Mouse (Mus musculus): ENCODE results near the gene Trp53i13. TPM values are rescaled to one million over a fixed set of nuclear protein-coding genes. Genes with fewer than 3 reads are reported as not detected.

Gene Trp53i13
- polyA plus RNA-seq, 1 experiment from 2014 or later = 12.0 TPM

- no peak for ATAC-seq (ENCODE audit: low FRiP score, low TSS enrichment)
- peaks cover 34% of the 10 kb centered on the region for H3K36me3 ChIP-seq (ENCODE audit: control insufficient read depth, insufficient read depth, low read length)
- 17% methylated on average over 6 of the region's 6 CpGs for WGBS
- DNase-seq = peak; percentile 61
- 0 out of 2 replicates have a peak overlapping the region, but pooled peaks have one; percentile 9 for H3K27ac ChIP-seq (replicated peaks; ENCODE audit: low read depth, low read length)
- H3K9me3 ChIP-seq (ENCODE audit: control insufficient read depth, low read length) = no peaks in the 10 kb centered on the region
- peaks cover 30% of the 10 kb centered on the region for H3K4me1 ChIP-seq (ENCODE audit: control insufficient read depth, insufficient read depth, low read length)
- no peak overlapping the region for H3K4me2 ChIP-seq (ENCODE audit: low read length)
- no peak overlapping the region for H3K9ac ChIP-seq (replicated peaks; ENCODE audit: low read length)
- H3K4me3 ChIP-seq (replicated peaks; ENCODE audit: low read depth, low read length) = no peak overlapping the region
- H3K27me3 ChIP-seq (ENCODE audit: control insufficient read depth, insufficient read depth, low read length) = no peaks in the 10 kb centered on the region
Observed at GRCm38 (mm10) chr11:77497341-77497756, 18.4 kb downstream of the Trp53i13 start.

DNA sequence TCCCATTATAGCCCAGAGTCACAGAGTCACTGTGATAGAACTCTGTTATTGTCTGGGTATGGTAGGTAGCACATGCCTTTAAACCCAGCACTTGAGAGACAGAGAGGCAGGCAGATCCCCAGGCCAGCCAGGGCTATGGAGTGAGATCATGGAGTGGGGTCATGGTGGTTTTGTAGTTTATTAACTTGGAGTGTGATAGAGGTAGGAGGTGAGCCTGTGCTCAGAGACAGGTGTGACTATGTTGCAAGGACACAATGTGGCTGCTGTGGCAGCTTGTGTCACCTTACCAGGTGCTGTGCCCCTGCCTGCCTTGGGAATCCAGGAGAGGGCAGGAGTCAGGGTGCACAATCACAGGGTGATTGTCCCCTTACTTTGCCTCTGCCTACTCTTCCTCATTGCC is 20.3 kb downstream of the Trp53i13 start:
- Histone ChIP-seq H3K4me3 (replicated peaks; ENCODE audit: low read depth, low read length) (no peak overlapping the region), H3K27me3 (ENCODE audit: control insufficient read depth, insufficient read depth, low read length) (no peaks in the 10 kb centered on the region), H3K27ac (replicated peaks; ENCODE audit: low read depth, low read length) (no peak overlapping the region), H3K4me1 (ENCODE audit: control insufficient read depth, insufficient read depth, low read length) (peaks cover 39% of the 10 kb centered on the region), H3K36me3 (ENCODE audit: control insufficient read depth, insufficient read depth, low read length) (peaks cover 19% of the 10 kb centered on the region), H3K9me3 (ENCODE audit: control insufficient read depth, low read length) (no peaks in the 10 kb centered on the region), H3K4me2 (ENCODE audit: low read length) (peak overlapping the region; percentile 81; the same call in 1 of the 2 replicates), H3K9ac (replicated peaks; ENCODE audit: low read length) (no peak overlapping the region)
- no peak for DNase-seq
- ATAC-seq (ENCODE audit: low FRiP score, low TSS enrichment) = no peak

GRCm38 (mm10) chr11:77494782-77495181 is 21.0 kb downstream of the Trp53i13 start:
- H3K9me3 ChIP-seq (ENCODE audit: control insufficient read depth, low read length) = no peaks in the 10 kb centered on the region
- peak overlapping the region; percentile 81 for H3K4me2 ChIP-seq (ENCODE audit: low read length)
- no peak for DNase-seq
- H3K36me3 ChIP-seq (ENCODE audit: control insufficient read depth, insufficient read depth, low read length) = peaks cover 12% of the 10 kb centered on the region
- H3K4me3 ChIP-seq (replicated peaks; ENCODE audit: low read depth, low read length) = peak overlapping the region; percentile 87
- H3K4me1 ChIP-seq (ENCODE audit: control insufficient read depth, insufficient read depth, low read length) = peaks cover 42% of the 10 kb centered on the region
- no peak for ATAC-seq (ENCODE audit: low FRiP score, low TSS enrichment)
- H3K27me3 ChIP-seq (ENCODE audit: control insufficient read depth, insufficient read depth, low read length) = no peaks in the 10 kb centered on the region
- peak overlapping the region; percentile 93 for H3K9ac ChIP-seq (replicated peaks; ENCODE audit: low read length)
- no peak overlapping the region for H3K27ac ChIP-seq (replicated peaks; ENCODE audit: low read depth, low read length)
- WGBS = 73% methylated on average over 6 of the region's 6 CpGs

DNA sequence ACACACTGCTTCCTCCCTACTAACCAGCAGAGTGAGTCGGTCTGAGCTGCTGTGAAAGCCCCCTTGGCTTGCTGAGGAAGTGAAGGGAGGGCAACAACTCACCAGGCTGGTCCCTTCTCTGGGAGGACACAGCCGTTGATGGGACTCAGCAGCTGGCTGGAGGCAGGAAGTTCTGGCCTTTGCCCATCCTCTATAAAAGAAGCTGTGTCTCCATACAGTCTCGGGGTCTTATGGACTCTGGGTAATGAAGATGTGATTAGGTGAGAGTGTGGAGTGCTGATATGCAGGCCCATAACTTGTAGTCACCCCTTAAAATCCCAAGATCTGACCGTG is 21.5 kb downstream of the Trp53i13 start:
- Histone ChIP-seq H3K4me1 (ENCODE audit: control insufficient read depth, insufficient read depth, low read length) (peaks cover 42% of the 10 kb centered on the region), H3K9me3 (ENCODE audit: control insufficient read depth, low read length) (no peaks in the 10 kb centered on the region), H3K36me3 (ENCODE audit: control insufficient read depth, insufficient read depth, low read length) (peaks cover 7% of the 10 kb centered on the region; the same call in 1 of the 2 replicates), H3K4me3 (replicated peaks; ENCODE audit: low read depth, low read length) (peak overlapping the region; percentile 87), H3K4me2 (ENCODE audit: low read length) (peak overlapping the region; percentile 81), H3K9ac (replicated peaks; ENCODE audit: low read length) (peak overlapping the region; percentile 93), H3K27me3 (ENCODE audit: control insufficient read depth, insufficient read depth, low read length) (no peaks in the 10 kb centered on the region), H3K27ac (replicated peaks; ENCODE audit: low read depth, low read length) (peak overlapping the region; percentile 89)
- DNase-seq = no peak
- WGBS = 29% methylated on average over 4 of the region's 4 CpGs
- no peak for ATAC-seq (ENCODE audit: low FRiP score, low TSS enrichment)

DNA sequence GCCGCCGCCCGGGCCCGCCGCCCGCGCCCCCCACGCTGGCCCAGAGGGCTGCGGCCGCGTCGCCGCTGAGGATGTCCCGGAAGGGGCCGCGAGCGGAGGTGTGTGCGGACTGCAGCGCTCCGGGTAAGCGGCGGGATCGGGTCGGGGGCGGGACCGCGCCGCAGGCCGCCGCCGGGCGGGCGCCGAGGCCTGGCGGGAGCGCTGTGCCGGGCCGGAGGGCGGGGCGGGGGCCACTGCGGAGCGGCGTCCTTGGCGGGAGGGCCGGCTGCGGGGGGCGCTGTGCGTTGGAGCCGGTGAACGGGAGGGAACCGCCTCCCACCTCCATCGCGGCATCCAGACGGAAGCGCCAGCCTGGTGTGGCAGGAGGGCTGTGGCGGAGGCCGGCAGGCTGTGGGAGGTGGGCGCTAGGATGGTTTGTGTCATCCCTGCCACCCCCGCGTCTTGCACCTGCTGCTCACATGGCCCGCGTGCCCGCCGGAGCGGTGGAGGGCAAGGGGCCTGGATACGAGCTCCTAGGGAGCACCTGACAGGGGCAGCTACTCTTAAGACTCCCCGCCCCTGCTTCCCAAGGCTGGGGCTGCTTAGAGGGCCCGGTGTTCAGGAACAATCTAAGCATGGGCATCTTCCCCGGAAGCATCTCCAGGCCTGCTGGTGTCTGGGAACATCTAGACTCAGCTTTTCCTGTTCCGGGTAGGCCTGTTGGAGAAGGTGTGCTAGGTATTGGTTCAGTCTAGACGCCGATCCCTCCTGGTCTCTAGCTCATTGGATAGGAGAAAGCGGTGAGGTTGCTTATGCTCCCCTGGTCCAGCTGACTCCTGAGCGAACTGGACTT is 22.1 kb downstream of the Trp53i13 start, which contains the start of gene Git1:
Gene Git1 (plus strand): TSS at position 51 of the 832 bp plus-strand sequence.
- DNase-seq = peak; percentile 60
- H3K4me2 ChIP-seq (ENCODE audit: low read length) = peak within 1 kb of the TSS; percentile 81
- H3K27me3 ChIP-seq (ENCODE audit: control insufficient read depth, insufficient read depth, low read length) = no peaks in the 10 kb centered on the region
- ATAC-seq (ENCODE audit: low FRiP score, low TSS enrichment) = no peak
- H3K27ac ChIP-seq (replicated peaks; ENCODE audit: low read depth, low read length) = peak within 1 kb of the TSS; percentile 89
- peak within 1 kb of the TSS; percentile 93 for H3K9ac ChIP-seq (replicated peaks; ENCODE audit: low read length)
- H3K36me3 ChIP-seq (ENCODE audit: control insufficient read depth, insufficient read depth, low read length) = 0 out of 2 replicates have a peak, but pooled peaks cover 1% of the 10 kb centered on the region
- no peaks in the 10 kb centered on the region for H3K9me3 ChIP-seq (ENCODE audit: control insufficient read depth, low read length)
- peaks cover 42% of the 10 kb centered on the region for H3K4me1 ChIP-seq (ENCODE audit: control insufficient read depth, insufficient read depth, low read length)
- 1% methylated on average over 59 of the region's 74 CpGs for WGBS
- H3K4me3 ChIP-seq (replicated peaks; ENCODE audit: low read depth, low read length) = peak within 1 kb of the TSS; percentile 87

- peak overlapping the region; percentile 81 for H3K4me2 ChIP-seq (ENCODE audit: low read length)
- peak; percentile 97 for DNase-seq
- peak; percentile 79 for ATAC-seq (ENCODE audit: low FRiP score, low TSS enrichment)
- H3K36me3 ChIP-seq (ENCODE audit: control insufficient read depth, insufficient read depth, low read length) = no peaks in the 10 kb centered on the region
- H3K9ac ChIP-seq (replicated peaks; ENCODE audit: low read length) = peak overlapping the region; percentile 93
- peak overlapping the region; percentile 41 for H3K4me3 ChIP-seq (replicated peaks; ENCODE audit: low read depth, low read length)
- no peaks in the 10 kb centered on the region for H3K9me3 ChIP-seq (ENCODE audit: control insufficient read depth, low read length)
- no peaks in the 10 kb centered on the region for H3K27me3 ChIP-seq (ENCODE audit: control insufficient read depth, insufficient read depth, low read length)
- under 1% methylated on average over 31 of the region's 32 CpGs for WGBS
- H3K4me1 ChIP-seq (ENCODE audit: control insufficient read depth, insufficient read depth, low read length) = peaks cover 47% of the 10 kb centered on the region
- H3K27ac ChIP-seq (replicated peaks; ENCODE audit: low read depth, low read length) = peak overlapping the region; percentile 89
Observed at GRCm38 (mm10) chr11:77492911-77493332, 22.9 kb downstream of the Trp53i13 start.

GRCm38 (mm10) chr11:77492311-77492871 is 23.4 kb downstream of the Trp53i13 start:
- DNase-seq (peak; percentile 54), ATAC-seq (ENCODE audit: low FRiP score, low TSS enrichment) (no peak)
- no peaks in the 10 kb centered on the region for H3K27me3 ChIP-seq (ENCODE audit: control insufficient read depth, insufficient read depth, low read length)
- H3K36me3 ChIP-seq (ENCODE audit: control insufficient read depth, insufficient read depth, low read length) = no peaks in the 10 kb centered on the region
- WGBS = 0% methylated on average over 18 of the region's 18 CpGs
- peak overlapping the region; percentile 81 for H3K4me2 ChIP-seq (ENCODE audit: low read length)
- peaks cover 49% of the 10 kb centered on the region for H3K4me1 ChIP-seq (ENCODE audit: control insufficient read depth, insufficient read depth, low read length)
- H3K9me3 ChIP-seq (ENCODE audit: control insufficient read depth, low read length) = no peaks in the 10 kb centered on the region
- H3K4me3 ChIP-seq (replicated peaks; ENCODE audit: low read depth, low read length) = peak overlapping the region; percentile 41
- H3K27ac ChIP-seq (replicated peaks; ENCODE audit: low read depth, low read length) = peak overlapping the region; percentile 89
- peak overlapping the region; percentile 93 for H3K9ac ChIP-seq (replicated peaks; ENCODE audit: low read length)

DNA sequence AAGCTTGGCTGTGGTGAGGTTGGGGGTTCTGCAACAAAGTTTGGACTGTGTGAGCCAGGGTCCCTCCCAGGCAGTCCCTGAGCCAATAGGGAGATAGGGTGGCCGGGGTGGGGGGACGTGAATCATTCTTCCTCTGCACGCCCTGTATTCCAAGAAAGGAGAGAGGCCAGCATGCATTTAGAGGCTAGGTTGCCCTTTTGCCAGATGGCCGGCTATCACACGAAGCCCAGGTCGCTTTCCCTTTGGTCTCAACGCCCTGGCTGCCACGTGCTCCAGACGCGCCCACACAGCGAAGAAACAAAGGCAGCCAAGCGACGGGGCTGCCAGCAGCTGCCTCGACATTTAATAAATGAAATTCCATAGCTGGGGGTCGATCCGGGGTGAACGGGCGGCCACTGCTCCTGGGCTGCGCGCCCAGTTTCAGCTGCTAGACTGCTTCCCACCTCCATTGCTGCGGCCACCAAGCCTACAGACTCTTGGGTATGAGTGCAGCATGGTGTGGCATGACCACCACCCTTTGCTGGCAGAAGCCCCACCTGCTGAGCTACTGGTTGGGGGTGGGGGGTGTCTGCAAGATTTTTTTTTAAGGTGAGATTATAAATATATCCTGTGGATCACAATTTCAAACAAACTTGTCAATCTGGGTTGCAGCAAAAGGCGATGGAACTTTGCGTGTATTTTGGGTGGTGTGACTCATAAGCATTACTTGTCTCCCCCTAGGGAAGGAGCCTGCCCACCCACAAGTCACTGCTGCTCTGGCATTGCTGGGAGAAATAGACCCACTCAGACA is 24.1 kb downstream of the Trp53i13 start:
- Histone ChIP-seq H3K9ac (replicated peaks; ENCODE audit: low read length) (peak overlapping the region; percentile 48; the same call in 1 of the 2 replicates), H3K27ac (replicated peaks; ENCODE audit: low read depth, low read length) (peak overlapping the region; percentile 75), H3K36me3 (ENCODE audit: control insufficient read depth, insufficient read depth, low read length) (no peaks in the 10 kb centered on the region), H3K9me3 (ENCODE audit: control insufficient read depth, low read length) (no peaks in the 10 kb centered on the region), H3K4me1 (ENCODE audit: control insufficient read depth, insufficient read depth, low read length) (peaks cover 56% of the 10 kb centered on the region), H3K4me2 (ENCODE audit: low read length) (peak overlapping the region; percentile 81), H3K27me3 (ENCODE audit: control insufficient read depth, insufficient read depth, low read length) (no peaks in the 10 kb centered on the region), H3K4me3 (replicated peaks; ENCODE audit: low read depth, low read length) (peak overlapping the region; percentile 41)
- ATAC-seq (ENCODE audit: low FRiP score, low TSS enrichment) (peak; percentile 29; the same call in 1 of the 2 replicates), DNase-seq (peak; percentile 67)
- WGBS = under 1% methylated on average over 23 of the region's 23 CpGs

Measured in midbrain, embryonic 14.5 days (tissue).